Mouse (Mus musculus): ENCODE results near the gene Ppp1cb. TPM values are rescaled to one million over a fixed set of nuclear protein-coding genes. Genes with fewer than 3 reads are reported as not detected.

Ppp1cb gene
- polyA plus RNA-seq (2016; fragmentation: Nextera tagmentation; extraction: Ambion mirVana) = 283 and 290 TPM in 2 replicates

- Histone ChIP-seq H3K27ac (ENCODE audit: poor library complexity, severe bottlenecking) (peak within 1 kb of the TSS; percentile 100), H3K9me3 (replicated peaks) (no peaks in the 10 kb centered on the region), H3K27me3 (replicated peaks) (no peaks in the 10 kb centered on the region), H3K4me2 (peak within 1 kb of the TSS; percentile 70), H3K9ac (peak within 1 kb of the TSS; percentile 100), H3K4me1 (replicated peaks) (peaks cover 17% of the 10 kb centered on the region), H3K4me3 (peak within 1 kb of the TSS; percentile 94), H3K36me3 (no peaks in the 10 kb centered on the region)
- 2% methylated on average over 53 of the region's 54 CpGs for WGBS
- ATAC-seq (ENCODE audit: insufficient number of reproducible peaks, low FRiP score) = peak; percentile 99
Measured at GRCm38 (mm10) chr5:32458408-32459143, at the start of gene Ppp1cb. Ppp1cb (plus strand) TSS chr5:32458843.

- no peaks in the 10 kb centered on the region for H3K36me3 ChIP-seq
- 15% methylated on average over 2 of the region's 2 CpGs for WGBS
- no peaks in the 10 kb centered on the region for H3K27me3 ChIP-seq (replicated peaks)
- H3K4me1 ChIP-seq (replicated peaks) = peaks cover 45% of the 10 kb centered on the region
- no peak overlapping the region for H3K27ac ChIP-seq (ENCODE audit: poor library complexity, severe bottlenecking)
- H3K9me3 ChIP-seq (replicated peaks) = no peaks in the 10 kb centered on the region
- no peak overlapping the region for H3K4me3 ChIP-seq
- H3K9ac ChIP-seq = no peak overlapping the region
- no peak overlapping the region for H3K4me2 ChIP-seq
- no peak for ATAC-seq (ENCODE audit: insufficient number of reproducible peaks, low FRiP score)
Measured at GRCm38 (mm10) chr5:32409747-32410146, 48.9 kb upstream of the Ppp1cb start.

- Histone ChIP-seq H3K4me3 (no peak overlapping the region), H3K9me3 (replicated peaks) (no peaks in the 10 kb centered on the region), H3K9ac (no peak overlapping the region), H3K4me2 (no peak overlapping the region), H3K36me3 (no peaks in the 10 kb centered on the region), H3K27me3 (replicated peaks) (no peaks in the 10 kb centered on the region), H3K27ac (ENCODE audit: poor library complexity, severe bottlenecking) (no peak overlapping the region), H3K4me1 (replicated peaks) (peaks cover 46% of the 10 kb centered on the region)
- 57% methylated on average over 3 of the region's 3 CpGs for WGBS
- no peak for ATAC-seq (ENCODE audit: insufficient number of reproducible peaks, low FRiP score)
Measured at GRCm38 (mm10) chr5:32410954-32411688, 47.5 kb upstream of the Ppp1cb start.

- H3K27me3 ChIP-seq (replicated peaks) = no peaks in the 10 kb centered on the region
- WGBS = 21% methylated on average over 1 of the region's 1 CpGs
- no peak overlapping the region for H3K4me3 ChIP-seq
- peak overlapping the region; percentile 44 for H3K27ac ChIP-seq (ENCODE audit: poor library complexity, severe bottlenecking)
- ATAC-seq (ENCODE audit: insufficient number of reproducible peaks, low FRiP score) = no peak
- no peaks in the 10 kb centered on the region for H3K36me3 ChIP-seq
- H3K9ac ChIP-seq = no peak overlapping the region
- H3K9me3 ChIP-seq (replicated peaks) = no peaks in the 10 kb centered on the region
- H3K4me1 ChIP-seq (replicated peaks) = peaks cover 56% of the 10 kb centered on the region
- H3K4me2 ChIP-seq = no peak overlapping the region
Measured at GRCm38 (mm10) chr5:32412186-32412950, 46.3 kb upstream of the Ppp1cb start.

GRCm38 (mm10) chr5:32413083-32413482 lies 45.6 kb upstream of the Ppp1cb start:
- H3K9me3 ChIP-seq (replicated peaks) = no peaks in the 10 kb centered on the region
- no peaks in the 10 kb centered on the region for H3K27me3 ChIP-seq (replicated peaks)
- peaks cover 61% of the 10 kb centered on the region for H3K4me1 ChIP-seq (replicated peaks)
- H3K9ac ChIP-seq = no peak overlapping the region
- WGBS = 80% methylated on average over 2 of the region's 2 CpGs
- H3K4me3 ChIP-seq = no peak overlapping the region
- H3K27ac ChIP-seq (ENCODE audit: poor library complexity, severe bottlenecking) = peak overlapping the region; percentile 44; the same call in 1 of the 2 replicates
- H3K36me3 ChIP-seq = no peaks in the 10 kb centered on the region
- no peak for ATAC-seq (ENCODE audit: insufficient number of reproducible peaks, low FRiP score)
- no peak overlapping the region for H3K4me2 ChIP-seq

- H3K4me2 ChIP-seq = no peak overlapping the region
- H3K27me3 ChIP-seq (replicated peaks) = no peaks in the 10 kb centered on the region
- peaks cover 61% of the 10 kb centered on the region for H3K4me1 ChIP-seq (replicated peaks)
- no peaks in the 10 kb centered on the region for H3K36me3 ChIP-seq
- no peak overlapping the region for H3K9ac ChIP-seq
- H3K27ac ChIP-seq (ENCODE audit: poor library complexity, severe bottlenecking) = no peak overlapping the region
- ATAC-seq (ENCODE audit: insufficient number of reproducible peaks, low FRiP score) = no peak
- 73% methylated on average over 2 of the region's 2 CpGs for WGBS
- no peak overlapping the region for H3K4me3 ChIP-seq
- H3K9me3 ChIP-seq (replicated peaks) = no peaks in the 10 kb centered on the region
Measured at GRCm38 (mm10) chr5:32413569-32413968, 45.1 kb upstream of the Ppp1cb start.

- Histone ChIP-seq H3K36me3 (no peaks in the 10 kb centered on the region), H3K9ac (no peak overlapping the region), H3K9me3 (replicated peaks) (no peaks in the 10 kb centered on the region), H3K4me1 (replicated peaks) (peaks cover 53% of the 10 kb centered on the region), H3K4me2 (no peak overlapping the region), H3K27me3 (replicated peaks) (no peaks in the 10 kb centered on the region), H3K4me3 (no peak overlapping the region), H3K27ac (ENCODE audit: poor library complexity, severe bottlenecking) (peak overlapping the region; percentile 45; the same call in 1 of the 2 replicates)
- ATAC-seq (ENCODE audit: insufficient number of reproducible peaks, low FRiP score) = no peak
- WGBS = 60% methylated on average over 5 of the region's 5 CpGs
Measured at GRCm38 (mm10) chr5:32414461-32414985, 44.1 kb upstream of the Ppp1cb start.

- no peak overlapping the region for H3K4me3 ChIP-seq
- H3K27ac ChIP-seq (ENCODE audit: poor library complexity, severe bottlenecking) = peak overlapping the region; percentile 57; the same call in 1 of the 2 replicates
- no peak for ATAC-seq (ENCODE audit: insufficient number of reproducible peaks, low FRiP score)
- 88% methylated on average over 6 of the region's 6 CpGs for WGBS
- H3K9me3 ChIP-seq (replicated peaks) = no peaks in the 10 kb centered on the region
- no peaks in the 10 kb centered on the region for H3K27me3 ChIP-seq (replicated peaks)
- H3K36me3 ChIP-seq = no peaks in the 10 kb centered on the region
- H3K4me1 ChIP-seq (replicated peaks) = peaks cover 51% of the 10 kb centered on the region
- peak overlapping the region; percentile 24; the same call in 1 of the 2 replicates for H3K9ac ChIP-seq
- no peak overlapping the region for H3K4me2 ChIP-seq
Measured at GRCm38 (mm10) chr5:32415554-32415953, 43.1 kb upstream of the Ppp1cb start.

GRCm38 (mm10) chr5:32416881-32417280 lies 41.8 kb upstream of the Ppp1cb start:
- H3K9me3 ChIP-seq (replicated peaks) = no peaks in the 10 kb centered on the region
- H3K36me3 ChIP-seq = no peaks in the 10 kb centered on the region
- no peak overlapping the region for H3K9ac ChIP-seq
- no peaks in the 10 kb centered on the region for H3K27me3 ChIP-seq (replicated peaks)
- peak overlapping the region; percentile 22 for H3K4me2 ChIP-seq
- 8% methylated on average over 4 of the region's 4 CpGs for WGBS
- no peak overlapping the region for H3K4me3 ChIP-seq
- ATAC-seq (ENCODE audit: insufficient number of reproducible peaks, low FRiP score) = peak; percentile 86
- peak overlapping the region; percentile 90 for H3K27ac ChIP-seq (ENCODE audit: poor library complexity, severe bottlenecking)
- H3K4me1 ChIP-seq (replicated peaks) = peaks cover 56% of the 10 kb centered on the region

- Histone ChIP-seq H3K36me3 (no peaks in the 10 kb centered on the region), H3K27ac (ENCODE audit: poor library complexity, severe bottlenecking) (peak overlapping the region; percentile 15; the same call in 1 of the 2 replicates), H3K4me3 (no peak overlapping the region), H3K9me3 (replicated peaks) (no peaks in the 10 kb centered on the region), H3K4me2 (peak overlapping the region; percentile 45), H3K4me1 (replicated peaks) (peaks cover 33% of the 10 kb centered on the region), H3K27me3 (replicated peaks) (no peaks in the 10 kb centered on the region), H3K9ac (no peak overlapping the region; the same call in 1 of the 2 replicates)
- 22% methylated on average over 15 of the region's 15 CpGs for WGBS
- peak; percentile 61; the same call in 1 of the 2 replicates for ATAC-seq (ENCODE audit: insufficient number of reproducible peaks, low FRiP score)
Measured at GRCm38 (mm10) chr5:32422081-32422589, 36.5 kb upstream of the Ppp1cb start.
